Mouse (Mus musculus) embryo, embryonic 10 days (tissue): ENCODE data around the gene Hyal2.
A peak's percentile ranks its signal among the peaks of the same experiment; 100 is the strongest.
"Not testable (repeated sequence)": the region's sequence is repeated elsewhere in the genome, so short reads cannot be mapped to it uniquely, and the experiment has no call there.

Experiments
- DNase-seq: peaks from one replicate; pipeline ENCODE4 v3.0.0-alpha.2; 2015; ENCODE audit warnings: low spot score

Hyal2 gene

GRCm38 (mm10) chr9:107547026-107547425, 20.7 kb upstream of the Hyal2 start, which contains the start of gene Zmynd10:
Gene Zmynd10, plus strand, starts transcription at chr9:107547298.
- DNase-seq, result peak; percentile 99

- DNase-seq, result no peak
These were observed 19.8 kb upstream of the Hyal2 start for GRCm38 (mm10) chr9:107547957-107548356.

DNA sequence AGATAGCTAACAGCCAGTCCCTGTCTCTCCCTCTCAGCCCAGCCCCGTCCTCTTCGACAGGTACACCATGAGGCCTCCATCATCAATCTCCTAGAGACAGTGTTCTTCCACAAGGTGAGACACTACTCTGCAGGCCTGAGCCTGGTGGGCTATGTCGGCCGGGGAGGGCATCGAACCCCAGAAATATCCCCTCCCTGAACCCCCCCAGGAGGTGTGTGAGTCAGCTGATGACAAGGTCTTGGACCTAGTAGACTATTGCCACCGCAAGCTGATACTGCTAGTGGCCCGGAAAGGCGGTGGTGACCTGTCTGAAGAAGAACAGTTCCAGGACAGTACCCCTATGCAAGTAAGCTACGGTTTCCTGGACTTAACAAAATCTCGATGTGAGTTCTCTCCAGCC, 18.9 kb upstream of the Hyal2 start:
- DNase-seq, result no peak

GRCm38 (mm10) chr9:107549297-107550074, 18.3 kb upstream of the Hyal2 start:
- no peak for DNase-seq

DNA sequence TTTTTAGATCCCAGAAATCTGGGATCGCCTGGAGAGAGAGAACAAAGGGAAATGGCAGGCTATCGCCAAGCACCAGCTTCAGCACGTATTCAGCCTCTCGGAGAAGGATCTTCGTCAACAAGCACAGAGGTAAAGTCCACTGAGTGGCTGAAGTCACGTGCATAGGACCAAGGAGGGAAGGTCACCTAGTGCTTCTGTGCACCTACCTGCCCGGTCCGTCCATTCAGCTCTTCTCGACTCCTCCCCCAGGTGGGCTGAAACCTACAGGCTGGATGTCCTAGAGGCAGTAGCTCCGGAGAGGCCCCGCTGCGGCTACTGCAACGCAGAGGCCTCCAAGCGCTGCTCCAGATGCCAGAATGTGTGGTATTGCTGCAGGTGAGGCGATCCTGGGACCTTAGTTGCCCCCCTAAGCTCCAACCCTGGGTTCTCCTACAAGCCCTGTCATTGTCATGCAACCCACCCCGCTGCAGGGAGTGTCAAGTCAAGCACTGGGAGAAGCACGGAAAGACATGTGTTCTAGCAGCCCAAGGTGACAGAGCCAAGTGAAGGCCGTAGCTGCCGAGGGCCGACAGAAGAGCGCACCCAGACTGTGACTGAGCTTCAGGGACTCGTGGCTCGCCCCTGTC, 17.1 kb upstream of the Hyal2 start:
- DNase-seq, result peak; percentile 54

GRCm38 (mm10) chr9:107551117-107551889, 16.4 kb upstream of the Hyal2 start, which contains the start of gene Rassf1:
Gene Rassf1, plus strand, starts transcription at chr9:107551555.
- peak; percentile 81 for DNase-seq

DNA sequence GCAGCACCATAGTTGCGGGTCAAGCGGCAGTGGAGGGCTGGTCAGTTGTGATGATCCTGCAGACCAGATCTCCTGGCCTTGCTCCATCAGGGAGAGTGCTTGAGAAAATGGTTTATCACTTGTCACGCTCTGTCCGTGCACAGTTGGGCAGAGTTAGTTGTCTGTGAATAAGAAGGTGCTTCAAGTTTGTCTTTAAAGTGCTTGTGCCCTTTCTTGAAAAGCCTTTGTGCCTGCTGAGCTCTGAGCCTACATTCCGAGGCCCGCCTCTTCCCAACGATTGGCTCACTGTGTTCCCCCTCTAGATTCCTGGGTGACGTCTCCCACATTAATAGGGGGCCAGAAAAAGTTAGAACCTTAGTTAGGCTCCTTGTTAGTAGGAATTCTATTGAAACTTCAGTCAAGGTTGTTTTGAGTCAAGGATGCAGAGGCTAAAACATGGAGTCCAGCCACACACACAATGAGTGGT, 15.8 kb upstream of the Hyal2 start:
- peak; percentile 43 for DNase-seq

GRCm38 (mm10) chr9:107552690-107553393, 14.9 kb upstream of the Hyal2 start:
- DNase-seq, result no peak

DNA sequence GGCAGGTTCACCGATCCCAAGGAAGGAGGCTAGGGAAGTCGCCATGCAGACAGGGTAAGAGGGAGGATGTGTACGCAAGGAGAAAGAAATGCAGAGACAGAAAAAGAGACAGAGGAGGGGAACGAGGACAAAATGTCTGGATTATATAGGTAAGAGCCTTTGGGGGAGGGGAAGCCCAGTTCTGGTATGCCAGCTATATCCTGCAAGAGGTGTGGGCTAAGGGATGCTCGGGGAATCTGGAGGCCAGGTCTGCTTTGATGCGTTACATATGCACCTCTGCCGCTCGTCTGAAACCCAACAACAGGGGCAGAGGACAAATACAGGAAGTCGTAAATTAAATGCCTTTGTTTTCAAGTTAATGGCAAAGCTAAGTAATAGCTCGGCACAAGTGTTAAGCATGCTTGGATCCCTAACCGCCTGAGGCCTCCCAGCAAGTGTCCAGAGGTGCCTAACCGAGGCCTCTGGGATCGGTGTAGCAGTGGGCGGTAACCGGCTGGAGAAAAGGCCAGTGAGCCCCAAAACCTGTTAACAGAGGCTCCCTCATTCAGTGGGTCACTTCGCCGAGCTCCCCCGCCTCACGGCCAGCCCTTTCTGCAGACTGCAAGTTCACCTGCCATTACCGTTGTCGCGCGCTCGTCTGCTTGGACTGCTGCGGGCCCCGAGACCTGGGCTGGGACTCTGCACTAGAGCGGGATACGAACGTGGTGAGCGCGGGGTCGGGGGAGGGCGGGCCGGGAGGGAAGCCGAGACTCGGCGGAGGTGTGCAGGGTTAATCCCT, 14.0 kb upstream of the Hyal2 start:
- DNase-seq, result no peak

- DNase-seq, result peak; percentile 99
These were observed 13.4 kb upstream of the Hyal2 start for GRCm38 (mm10) chr9:107554319-107554825.

GRCm38 (mm10) chr9:107555031-107555457, 12.7 kb upstream of the Hyal2 start:
- DNase-seq, result peak; percentile 68

GRCm38 (mm10) chr9:107555701-107556100, 12.0 kb upstream of the Hyal2 start:
- no peak for DNase-seq

GRCm38 (mm10) chr9:107556346-107556745, 11.4 kb upstream of the Hyal2 start:
- no peak for DNase-seq

GRCm38 (mm10) chr9:107563029-107563581, 4.6 kb upstream of the Hyal2 start, which contains the start of gene Tusc2:
Gene Tusc2, plus strand, starts transcription at chr9:107563255.
- peak; percentile 98 for DNase-seq

- DNase-seq, result not testable (repeated sequence)
These were observed 2.2 kb upstream of the Hyal2 start for GRCm38 (mm10) chr9:107565556-107565955.

DNA sequence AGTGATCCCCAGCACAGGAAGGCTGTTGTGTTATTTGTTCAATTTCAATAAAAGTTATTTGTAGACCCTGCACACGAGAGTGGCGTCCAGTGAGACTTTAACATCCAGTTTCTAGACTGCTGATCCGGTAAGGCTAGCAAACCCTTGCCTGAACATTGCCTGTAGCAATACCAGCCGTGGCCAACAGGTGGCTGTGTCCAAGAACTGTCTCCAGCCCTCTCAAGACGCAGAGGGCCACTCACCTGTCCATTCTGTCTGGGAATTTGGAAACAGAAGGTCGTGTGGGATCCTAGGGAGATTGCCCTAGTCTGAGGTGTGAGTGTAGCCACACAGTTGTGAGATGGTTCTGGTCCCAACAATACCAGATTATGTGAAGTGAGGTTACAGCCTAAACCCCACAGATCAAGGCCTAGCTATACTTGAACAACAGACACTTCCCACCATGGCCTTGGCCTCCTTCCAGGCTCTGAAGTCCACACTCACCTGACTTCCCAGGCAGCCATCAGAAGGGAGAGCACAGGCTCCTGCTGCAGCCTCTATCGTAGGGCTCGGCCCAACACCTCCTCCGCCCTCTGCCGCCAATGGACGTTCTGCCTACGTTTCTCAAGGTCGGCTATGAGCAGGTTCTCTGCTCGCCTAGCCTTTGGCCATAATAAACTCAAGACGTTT, 1.6 kb upstream of the Hyal2 start:
- DNase-seq, result peak; percentile 93

GRCm38 (mm10) chr9:107566855-107567254, 890 bp upstream of the Hyal2 start:
- DNase-seq, result no peak

GRCm38 (mm10) chr9:107568331-107569261, 851 bp downstream of the Hyal2 start:
- DNase-seq, result peak; percentile 92

DNA sequence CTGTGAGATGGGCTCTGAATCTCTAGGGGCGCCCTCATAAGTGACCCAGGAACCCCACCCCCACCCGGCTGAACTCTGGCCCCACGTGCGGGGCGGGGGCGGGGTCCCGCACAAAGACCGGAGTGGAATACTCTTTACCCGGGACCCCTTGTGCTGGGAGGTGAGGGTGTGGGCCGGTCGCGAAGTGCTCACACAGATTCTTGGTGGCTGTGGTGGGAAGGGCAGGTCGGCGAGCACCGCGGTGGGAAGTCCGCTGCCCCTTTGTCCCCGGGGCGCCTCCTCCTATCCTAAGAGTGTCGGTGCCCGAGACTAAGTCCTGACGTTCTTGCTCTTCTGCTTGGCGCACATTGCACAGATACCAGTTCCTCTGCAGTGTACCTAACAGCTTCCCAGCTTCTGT, 1.5 kb downstream of the Hyal2 start:
- DNase-seq, result peak; percentile 50
